In the genomic region with DNA sequence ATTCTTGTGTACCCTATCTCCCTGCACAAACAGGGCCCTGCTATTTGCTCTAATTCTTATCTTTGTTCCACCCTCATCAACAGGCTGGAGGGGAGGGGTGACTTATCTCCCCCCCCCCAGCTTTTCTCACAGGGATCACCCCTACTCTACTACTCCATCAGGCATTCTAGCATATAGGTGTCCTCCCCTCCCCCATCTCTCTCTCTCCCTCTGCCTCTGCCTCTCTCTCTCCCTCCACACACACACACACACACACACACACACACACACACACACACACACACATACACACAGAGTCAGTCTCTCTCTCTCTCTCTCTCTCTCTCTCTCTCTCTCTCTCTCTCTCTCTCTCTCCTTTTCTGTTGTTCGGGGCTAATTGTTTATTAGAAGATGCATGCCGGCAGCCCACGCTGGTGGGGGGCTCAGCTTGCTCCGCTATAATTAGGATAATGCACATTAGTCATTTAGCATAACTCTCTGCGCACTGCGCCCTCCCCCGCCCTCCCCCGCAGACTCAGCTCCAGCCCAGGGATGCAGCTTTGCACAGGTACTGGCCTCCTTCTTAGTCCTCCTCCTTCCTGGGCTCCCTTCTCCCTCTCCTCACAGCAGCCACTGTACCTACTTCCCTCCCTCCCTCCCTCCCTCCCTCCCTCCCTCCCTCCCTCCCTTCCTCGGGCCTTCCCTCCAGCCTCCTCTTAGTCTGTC, we compare ENCODE assay signal across 18 mouse cellular contexts. TPM values are rescaled to one million over a fixed set of nuclear protein-coding genes. Genes with fewer than 3 reads are reported as not detected.
DNase-seq lines count a peak whose midpoint lies in the region; ATAC-seq and TF ChIP-seq lines count a peak whose summit lies in the region.
"Had no signal": no experiment of that assay in that cellular context is flagged by ENCODE, and none has a peak within 500 bp of the region (broad histone marks: within the 10 kb centered on the region; RNA-seq: fewer than 3 reads in every experiment).

No protein-coding gene starts in this region.

- no peak for TF ChIP-seq POLR2A in heart, adult 2 months (IDR thresholded peaks at IDR 0.05; ENCODE audit: insufficient read depth, low read depth, low read length)

- DNase-seq in forebrain, embryonic 10.5 days (ENCODE audit: extremely low spot score, low spot score) = no peak
- no peak for DNase-seq in forebrain, embryonic 11.5 days (ENCODE audit: low spot score)
- peak; percentile 24 to 28 for DNase-seq in right cerebral cortex, postnatal 36 days (ENCODE audit: low spot score in 2 of 2)
- no peak for DNase-seq in right cerebral cortex, postnatal 4 days
- peak; percentile 35 for DNase-seq in midbrain, embryonic 14.5 days
- DNase-seq in testis, postnatal 14 days (ENCODE audit: low spot score) = no peak
- DNase-seq in heart, adult 2 months = no peak
- DNase-seq: adrenal gland, postnatal 14 days; cerebellum, postnatal 10 days; kidney, adult 8-10 months; kidney, postnatal 4 days; layer of hippocampus, postnatal 36 days; lung, postnatal 14 days; thymus, adult 18-20 months had no signal

- no peak overlapping the region for H3K4me3 ChIP-seq in forebrain, embryonic 10.5 days
- no peak overlapping the region for H3K4me3 ChIP-seq in forebrain, embryonic 11.5 days (ENCODE audit: low read depth, low read length)
- H3K4me3 ChIP-seq in midbrain, embryonic 14.5 days (replicated peaks; ENCODE audit: low read depth, low read length) = no peak overlapping the region
- no peak overlapping the region for H3K4me3 ChIP-seq in heart, adult 2 months
- H3K4me3 ChIP-seq: heart, embryonic 15.5 days; liver, embryonic 15.5 days had no signal

- WGBS in forebrain, embryonic 10.5 days = 39% methylated on average over 8 of the region's 9 CpGs
- WGBS in forebrain, embryonic 11.5 days = 41% methylated on average over 8 of the region's 9 CpGs
- WGBS in midbrain, embryonic 14.5 days = 37% methylated on average over 8 of the region's 9 CpGs
- WGBS in heart, adult 2 months = 57% methylated on average over 8 of the region's 9 CpGs

- H3K4me1 ChIP-seq in forebrain, embryonic 10.5 days = peaks cover 46% of the 10 kb centered on the region
- 0 out of 2 replicates have a peak, but pooled peaks cover 3% of the 10 kb centered on the region for H3K4me1 ChIP-seq in forebrain, embryonic 11.5 days (replicated peaks; ENCODE audit: control insufficient read depth, insufficient read depth, low read length)
- H3K4me1 ChIP-seq in midbrain, embryonic 14.5 days (ENCODE audit: control insufficient read depth, insufficient read depth, low read length) = no peaks in the 10 kb centered on the region
- no peaks in the 10 kb centered on the region for H3K4me1 ChIP-seq in heart, adult 2 months (ENCODE audit: control insufficient read depth, insufficient read depth, low read length)
- H3K4me1 ChIP-seq: heart, embryonic 15.5 days; liver, embryonic 15.5 days had no signal

- intact Hi-C loops in heart, adult 2 months (cut with DNase I) = no loop called here

- H3K27ac ChIP-seq in forebrain, embryonic 10.5 days = peak overlapping the region; percentile 36; the same call in 1 of the 2 replicates
- H3K27ac ChIP-seq in forebrain, embryonic 11.5 days (ENCODE audit: low read depth, low read length) = no peak overlapping the region
- no peak overlapping the region for H3K27ac ChIP-seq in midbrain, embryonic 14.5 days (replicated peaks; ENCODE audit: low read depth, low read length)
- H3K27ac ChIP-seq in heart, adult 2 months = no peak overlapping the region
- H3K27ac ChIP-seq: heart, embryonic 15.5 days; liver, embryonic 15.5 days had no signal

- no peak for TF ChIP-seq CTCF in heart, adult 2 months (IDR thresholded peaks at IDR 0.05)

- no peak overlapping the region for H3K4me2 ChIP-seq in forebrain, embryonic 11.5 days (ENCODE audit: low read depth, low read length, severe bottlenecking)
- no peak overlapping the region for H3K4me2 ChIP-seq in midbrain, embryonic 14.5 days (ENCODE audit: low read length)
- H3K4me2 ChIP-seq: heart, embryonic 15.5 days; liver, embryonic 15.5 days had no signal

- no peak overlapping the region for H3K9ac ChIP-seq in forebrain, embryonic 11.5 days (ENCODE audit: low read length)
- no peak overlapping the region for H3K9ac ChIP-seq in midbrain, embryonic 14.5 days (replicated peaks; ENCODE audit: low read length)
- H3K9ac ChIP-seq in heart, adult 2 months (ENCODE audit: low read depth, low read length) = no peak overlapping the region
- H3K9ac ChIP-seq: heart, embryonic 15.5 days; liver, embryonic 15.5 days had no signal

- H3K79me2 ChIP-seq in heart, adult 2 months (replicated peaks; ENCODE audit: control insufficient read depth, insufficient read depth, low read length) = no peaks in the 10 kb centered on the region

- no peaks in the 10 kb centered on the region for H3K9me3 ChIP-seq in forebrain, embryonic 10.5 days
- H3K9me3 ChIP-seq in forebrain, embryonic 11.5 days (ENCODE audit: control insufficient read depth, low read length) = no peaks in the 10 kb centered on the region
- no peaks in the 10 kb centered on the region for H3K9me3 ChIP-seq in midbrain, embryonic 14.5 days (ENCODE audit: control insufficient read depth, low read length)
- H3K9me3 ChIP-seq: heart, embryonic 15.5 days; liver, embryonic 15.5 days had no signal

- H3K27me3 ChIP-seq in forebrain, embryonic 10.5 days (ENCODE audit: poor library complexity, severe bottlenecking) = peaks cover 72% of the 10 kb centered on the region
- H3K27me3 ChIP-seq in forebrain, embryonic 11.5 days (ENCODE audit: control insufficient read depth, insufficient read depth, low read length) = no peaks in the 10 kb centered on the region
- H3K27me3 ChIP-seq in midbrain, embryonic 14.5 days (ENCODE audit: control insufficient read depth, insufficient read depth, low read length) = no peaks in the 10 kb centered on the region
- H3K27me3 ChIP-seq in heart, adult 2 months (ENCODE audit: control insufficient read depth, insufficient read depth, low read length) = no peaks in the 10 kb centered on the region
- H3K27me3 ChIP-seq: heart, embryonic 15.5 days; liver, embryonic 15.5 days had no signal

- no peak for TF ChIP-seq EP300 in heart, adult 2 months (IDR thresholded peaks at IDR 0.05; ENCODE audit: insufficient read depth, low read depth, low read length)

- ATAC-seq in forebrain, embryonic 11.5 days (replicated peaks; ENCODE audit: low FRiP score) = no peak
- ATAC-seq in midbrain, embryonic 14.5 days (ENCODE audit: low FRiP score, low TSS enrichment) = no peak
- ATAC-seq in erythroblast, adult 5-6 weeks (replicated peaks; ENCODE audit: low FRiP score, poor library complexity, severe bottlenecking) = no peak

- no peaks in the 10 kb centered on the region for H3K36me3 ChIP-seq in forebrain, embryonic 10.5 days (replicated peaks)
- H3K36me3 ChIP-seq in forebrain, embryonic 11.5 days (ENCODE audit: control insufficient read depth, insufficient read depth, low read length) = no peaks in the 10 kb centered on the region
- H3K36me3 ChIP-seq in midbrain, embryonic 14.5 days (ENCODE audit: control insufficient read depth, insufficient read depth, low read length) = no peaks in the 10 kb centered on the region
- no peaks in the 10 kb centered on the region for H3K36me3 ChIP-seq in heart, adult 2 months (ENCODE audit: control insufficient read depth, insufficient read depth, low read length)
- H3K36me3 ChIP-seq: heart, embryonic 15.5 days; liver, embryonic 15.5 days had no signal

RNA-seq across cellular contexts. Expression of a gene that starts 29.8 kb away (rescaled TPM):
- polyA plus RNA-seq in forebrain, embryonic 10.5 days (2016; fragmentation: Nextera tagmentation; extraction: Ambion mirVana) = 0.31 and 0.32 TPM in 2 replicates
- 0.55 and 0.84 TPM in 2 replicates for polyA plus RNA-seq in forebrain, embryonic 11.5 days (2014; fragmentation: Nextera tagmentation; extraction: Ambion mirVana)
- polyA plus RNA-seq in midbrain, embryonic 14.5 days (2014; fragmentation: Nextera tagmentation; extraction: Ambion mirVana) = 3.0 and 3.6 TPM in 2 replicates
- total RNA-seq in erythroblast, adult 5-6 weeks (2015; ENCODE audit: low replicate concordance) = not detected in 2 replicates
- total RNA-seq in erythroblast, adult 5-6 weeks (2017; ENCODE audit: low replicate concordance) = not detected in 2 replicates
- under 1 TPM; 0.14 to 0.26 TPM for total RNA-seq in heart, adult 2 months (2021)
- 0.06 and 0.10 TPM in 2 replicates for polyA plus RNA-seq in heart, adult 2 months (2012; rRNA removed)
- total RNA-seq: CH12.LX had no signal

Comparison
In these comparisons a context has a peak if more than half of its experiments do, and no peak if none do; other contexts are left out.
1. DNase-seq: peak in right cerebral cortex, postnatal 36 days (2 of 2) and midbrain, embryonic 14.5 days (single experiment); none in forebrain, embryonic 10.5 days (single experiment), forebrain, embryonic 11.5 days (single experiment), right cerebral cortex, postnatal 4 days (single experiment), testis, postnatal 14 days (single experiment) and heart, adult 2 months (0 of 2).